Mouse (Mus musculus): ENCODE measurements around the gene Tuba1c. TPM values are rescaled to one million over a fixed set of nuclear protein-coding genes. Genes with fewer than 3 reads are reported as not detected.

Gene Tuba1c
- total and polyA plus RNA-seq, 3 experiments, result 129 to 163 TPM; not detected in 1

DNA sequence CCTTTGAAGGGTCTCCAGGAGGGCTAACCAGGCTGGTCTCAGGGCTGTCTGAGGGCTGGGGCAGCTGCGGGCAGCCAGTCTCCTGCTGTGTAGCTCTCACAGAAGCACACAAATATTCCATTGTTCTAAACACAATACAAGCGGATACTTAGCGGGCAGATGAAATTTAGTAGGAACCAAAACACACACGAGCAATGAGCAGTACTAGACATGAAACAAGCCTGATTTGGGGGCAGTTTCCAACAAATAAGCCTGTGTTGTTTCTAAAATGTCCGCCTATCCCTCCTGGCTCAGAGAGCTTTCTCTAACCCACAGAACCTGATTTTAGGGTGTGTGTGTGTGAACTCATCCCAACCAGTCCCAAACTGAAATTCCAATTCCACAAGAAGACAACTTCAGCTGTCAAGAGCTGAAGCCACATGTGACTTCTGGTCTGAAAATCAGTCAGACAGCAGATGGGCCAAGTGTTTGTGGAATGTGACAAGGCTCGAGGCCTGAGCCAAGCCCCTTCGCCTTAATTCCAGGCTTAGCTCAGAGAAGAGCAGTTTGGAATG is 42.5 kb upstream of the Tuba1c start:
- Histone ChIP-seq H3K27ac (ENCODE audit: control insufficient read depth, low read depth, low read length) (no peak overlapping the region), H3K4me3 (ENCODE audit: control insufficient read depth in 1 of 2, insufficient read depth in 1 of 2, low read depth in 2 of 2, low read length in 2 of 2) (no peak overlapping the region), H3K4me1 (ENCODE audit: control insufficient read depth in 1 of 2, insufficient read depth in 2 of 2, low read length in 2 of 2) (peaks cover 3 to 7% of the 10 kb centered on the region in 2 experiments), H3K9me3 (replicated peaks; ENCODE audit: insufficient read depth, low read length) (no peaks in the 10 kb centered on the region), H3K79me2 (ENCODE audit: control insufficient read depth, insufficient read depth, low read length, poor library complexity) (peaks cover 3% of the 10 kb centered on the region; the same call in 1 of the 2 replicates), H3K27me3 (ENCODE audit: control insufficient read depth in 1 of 2, insufficient read depth in 2 of 2, low read length in 2 of 2) (no peaks in the 10 kb centered on the region), H3K36me3 (ENCODE audit: control insufficient read depth in 1 of 2, insufficient read depth in 2 of 2, low read length in 2 of 2) (peaks cover 0 to 6% of the 10 kb centered on the region in 2 experiments; a peak in 2 of 4 replicates), H3K9ac (ENCODE audit: control insufficient read depth, low read depth, low read length, poor library complexity, severe bottlenecking) (no peak overlapping the region)
- no peak for DNase-seq (ENCODE audit: low read depth, low spot score)
- TF ChIP-seq CHD2 (IDR thresholded peaks at IDR 0.05; ENCODE audit: low read length), result no peak
- no peak for TF ChIP-seq HCFC1 (IDR thresholded peaks at IDR 0.05; ENCODE audit: low read depth, low read length)
- TF ChIP-seq EP300 (IDR thresholded peaks at IDR 0.05; ENCODE audit: low read depth in 1 of 2, low read length in 2 of 2), result no peak
- TF ChIP-seq TCF12 (IDR thresholded peaks at IDR 0.05; ENCODE audit: low read depth, low read length), result no peak
- TF ChIP-seq MAFK (IDR thresholded peaks at IDR 0.05; ENCODE audit: borderline replicate concordance, low read depth, low read length), result no peak
- no peak for TF ChIP-seq ZKSCAN1 (IDR thresholded peaks at IDR 0.05; ENCODE audit: low read depth, low read length)
- TF ChIP-seq KAT2A (conservative IDR thresholded peaks at IDR 0.05; ENCODE audit: low read depth, low read length), result no peak
- no peak for TF ChIP-seq SMC3 (IDR thresholded peaks at IDR 0.05; ENCODE audit: low read depth, low read length)
- no peak for TF ChIP-seq JUND (IDR thresholded peaks at IDR 0.05; ENCODE audit: low read depth, low read length)
- TF ChIP-seq TAL1 (IDR thresholded peaks at IDR 0.05; ENCODE audit: low read length), result no peak
- TF ChIP-seq MYB (IDR thresholded peaks at IDR 0.05; ENCODE audit: low read depth, low read length), result no peak
- no peak for TF ChIP-seq USF2 (IDR thresholded peaks at IDR 0.05; ENCODE audit: borderline replicate concordance in 1 of 2, insufficient read depth in 1 of 2, low read depth in 1 of 2, low read length in 2 of 2)
- no peak for TF ChIP-seq NELFE (IDR thresholded peaks at IDR 0.05; ENCODE audit: low read depth, low read length)
- TF ChIP-seq E2F4 (IDR thresholded peaks at IDR 0.05; ENCODE audit: borderline replicate concordance, low read depth, low read length), result no peak

DNA sequence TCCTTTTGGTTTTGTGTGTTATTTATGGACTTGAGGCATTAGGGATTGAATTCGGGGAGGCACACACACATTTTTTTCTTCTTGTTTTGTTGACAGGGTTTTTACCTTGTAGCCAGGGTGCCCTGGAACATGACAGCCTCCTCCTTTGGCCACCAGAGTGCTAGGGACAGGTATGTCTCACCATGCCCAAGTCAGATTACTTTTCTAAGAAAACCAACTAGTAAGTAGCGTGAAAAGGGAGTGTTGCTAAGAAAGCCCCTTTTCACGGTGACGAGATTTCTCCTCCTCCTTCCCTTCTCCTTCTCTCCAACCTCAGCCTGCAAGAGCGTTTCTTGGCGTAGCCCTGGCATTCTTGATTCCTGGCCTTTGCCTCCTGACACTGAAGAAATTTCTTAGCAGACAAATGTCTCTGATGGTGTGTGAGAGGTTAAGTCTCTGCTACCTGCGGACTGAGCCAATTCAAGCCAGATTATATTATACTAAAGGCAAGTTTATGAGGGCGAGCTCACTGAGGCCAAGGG is 42.0 kb upstream of the Tuba1c start:
- Histone ChIP-seq H3K4me3 (ENCODE audit: control insufficient read depth in 1 of 2, insufficient read depth in 1 of 2, low read depth in 2 of 2, low read length in 2 of 2) (no peak overlapping the region), H3K9me3 (replicated peaks; ENCODE audit: insufficient read depth, low read length) (no peaks in the 10 kb centered on the region), H3K9ac (ENCODE audit: control insufficient read depth, low read depth, low read length, poor library complexity, severe bottlenecking) (no peak overlapping the region), H3K27ac (ENCODE audit: control insufficient read depth, low read depth, low read length) (no peak overlapping the region), H3K79me2 (ENCODE audit: control insufficient read depth, insufficient read depth, low read length, poor library complexity) (peaks cover 3% of the 10 kb centered on the region; the same call in 1 of the 2 replicates), H3K27me3 (ENCODE audit: control insufficient read depth in 1 of 2, insufficient read depth in 2 of 2, low read length in 2 of 2) (no peaks in the 10 kb centered on the region), H3K4me1 (ENCODE audit: control insufficient read depth in 1 of 2, insufficient read depth in 2 of 2, low read length in 2 of 2) (peaks cover 5 to 8% of the 10 kb centered on the region in 2 experiments), H3K36me3 (ENCODE audit: control insufficient read depth in 1 of 2, insufficient read depth in 2 of 2, low read length in 2 of 2) (peaks cover 0 to 9% of the 10 kb centered on the region in 2 experiments; a peak in 2 of 4 replicates)
- TF ChIP-seq BHLHE40 (IDR thresholded peaks at IDR 0.05; ENCODE audit: borderline replicate concordance, low read depth, low read length), result no peak
- TF ChIP-seq ELF1 (IDR thresholded peaks at IDR 0.05; ENCODE audit: low read depth, low read length), result no peak
- TF ChIP-seq MAZ (IDR thresholded peaks at IDR 0.05; ENCODE audit: low read depth, low read length), result no peak
- TF ChIP-seq KAT2A (conservative IDR thresholded peaks at IDR 0.05; ENCODE audit: low read depth, low read length), result no peak
- TF ChIP-seq TBP (IDR thresholded peaks at IDR 0.05; ENCODE audit: low read depth, low read length), result no peak
- TF ChIP-seq POLR2AphosphoS2 (IDR thresholded peaks at IDR 0.05; ENCODE audit: low read length), result no peak
- TF ChIP-seq RAD21 (IDR thresholded peaks at IDR 0.05; ENCODE audit: low read depth, low read length), result no peak
- TF ChIP-seq UBTF (IDR thresholded peaks at IDR 0.05; ENCODE audit: borderline replicate concordance, insufficient read depth, low read depth, low read length), result no peak
- no peak for TF ChIP-seq MXI1 (IDR thresholded peaks at IDR 0.05; ENCODE audit: low read depth, low read length)
- no peak for TF ChIP-seq SIN3A (IDR thresholded peaks at IDR 0.05; ENCODE audit: low read length)
- no peak for TF ChIP-seq POLR2A (IDR thresholded peaks at IDR 0.05; ENCODE audit: control insufficient read depth in 1 of 2, insufficient read depth in 1 of 2, low read depth in 1 of 2, low read length in 2 of 2, poor library complexity in 1 of 2)
- TF ChIP-seq GABPA (IDR thresholded peaks at IDR 0.05; ENCODE audit: low read depth, low read length), result no peak
- no peak for DNase-seq (ENCODE audit: low read depth, low spot score)
